Mouse (Mus musculus) midbrain, embryonic 12.5 days (tissue): ENCODE measurements around the gene Mras. TPM values are rescaled to one million over a fixed set of nuclear protein-coding genes. Genes with fewer than 3 reads are reported as not detected.

Source experiments
- ATAC-seq: fragments of 200-750 bp; cut with Nextera tagmentation; 2 replicates; pipeline ENCODE4 v1.8.0; 2017; ENCODE audit warnings: low read depth, moderate TSS enrichment, moderate library complexity; ENCODE audit not compliant: low FRiP score
- H3K27ac ChIP-seq: fragments of 300-500 bp; sonication (generic); replicated peaks from 2 replicates; pipeline ENCODE4 v1.5.1; 2016; ENCODE audit warnings: mild to moderate bottlenecking
- H3K27me3 ChIP-seq: fragments of 300-500 bp; sonication (generic); 2 replicates; pipeline ENCODE4 v1.6.1; 2016; ENCODE audit warnings: mild to moderate bottlenecking
- H3K36me3 ChIP-seq: fragments of 300-500 bp; sonication (generic); 2 replicates; pipeline ENCODE4 v1.6.1; 2016
- H3K4me1 ChIP-seq: fragments of 300-500 bp; sonication (generic); 2 replicates; pipeline ENCODE4 v1.6.1; 2016
- H3K4me2 ChIP-seq: fragments of 300-500 bp; sonication (generic); replicated peaks from 2 replicates; pipeline ENCODE4 v1.6.1; 2016; ENCODE audit warnings: mild to moderate bottlenecking, moderate library complexity
- H3K4me3 ChIP-seq: fragments of 300-500 bp; sonication (generic); 2 replicates; pipeline ENCODE4 v1.5.1; 2016; ENCODE audit warnings: mild to moderate bottlenecking
- H3K9ac ChIP-seq: fragments of 300-500 bp; sonication (generic); replicated peaks from 2 replicates; pipeline ENCODE4 v1.6.1; 2016; ENCODE audit warnings: mild to moderate bottlenecking, moderate library complexity
- H3K9me3 ChIP-seq: fragments of 300-500 bp; sonication (generic); 2 replicates; pipeline ENCODE4 v1.6.1; 2016; ENCODE audit warnings: mild to moderate bottlenecking
- WGBS: fragments of 180-500 bp; shearing (Covaris S2); methylation state at CpG from one replicate; pipeline ENCODE4 v1.1.7; 2016; 5-methylcytosine and 5-hydroxymethylcytosine counted together
- polyA plus RNA-seq: library from polyadenylated mRNA; unstranded; fragments of >200 nt; fragmentation: Nextera tagmentation; extraction: Ambion mirVana; gene quantifications from 2 replicates; pipeline ENCODE4 v1.2.1, GENCODE M21; 2016

Mras gene
- polyA plus RNA-seq, 1 experiment from 2014 or later, result 24.7 TPM

- no peaks in the 10 kb centered on the region for H3K27me3 ChIP-seq
- WGBS, result 46% methylated on average over 12 of the region's 12 CpGs
- H3K4me1 ChIP-seq, result no peaks in the 10 kb centered on the region
- H3K9ac ChIP-seq, result no peak overlapping the region
- H3K4me3 ChIP-seq, result no peak overlapping the region
- H3K36me3 ChIP-seq, result no peaks in the 10 kb centered on the region
- H3K9me3 ChIP-seq, result no peaks in the 10 kb centered on the region
- no peak for ATAC-seq
- H3K4me2 ChIP-seq, result no peak overlapping the region
- no peak overlapping the region for H3K27ac ChIP-seq
Observed at GRCm38 (mm10) chr9:99458529-99459208, 21.5 kb upstream of the Mras start.

DNA sequence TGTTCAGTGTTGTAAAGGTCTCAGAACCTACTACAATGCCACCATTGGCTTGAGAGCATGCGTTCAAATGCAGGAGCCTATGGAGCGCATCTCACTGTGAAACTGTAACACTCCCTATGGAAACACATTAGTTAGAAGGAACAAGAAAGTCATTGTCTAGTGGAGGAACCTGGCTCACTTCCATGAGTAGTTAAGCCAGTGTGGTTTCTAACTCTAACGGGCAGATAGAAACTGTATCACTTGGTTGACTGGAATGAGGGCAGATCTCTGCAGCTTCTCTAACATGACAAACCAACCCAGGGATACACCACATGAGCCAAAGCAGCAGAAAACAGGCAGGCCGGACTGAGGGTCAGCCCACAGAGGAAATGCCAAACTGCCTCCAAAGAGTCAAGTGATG lies 17.0 kb upstream of the Mras start:
- peaks cover 9% of the 10 kb centered on the region for H3K27me3 ChIP-seq
- no peak overlapping the region for H3K27ac ChIP-seq
- H3K4me2 ChIP-seq, result no peak overlapping the region
- H3K4me3 ChIP-seq, result no peak overlapping the region
- 0 out of 2 replicates have a peak, but pooled peaks cover 10% of the 10 kb centered on the region for H3K4me1 ChIP-seq
- 86% methylated on average over 4 of the region's 4 CpGs for WGBS
- no peak for ATAC-seq
- H3K9me3 ChIP-seq, result no peaks in the 10 kb centered on the region
- no peak overlapping the region for H3K9ac ChIP-seq
- no peaks in the 10 kb centered on the region for H3K36me3 ChIP-seq

DNA sequence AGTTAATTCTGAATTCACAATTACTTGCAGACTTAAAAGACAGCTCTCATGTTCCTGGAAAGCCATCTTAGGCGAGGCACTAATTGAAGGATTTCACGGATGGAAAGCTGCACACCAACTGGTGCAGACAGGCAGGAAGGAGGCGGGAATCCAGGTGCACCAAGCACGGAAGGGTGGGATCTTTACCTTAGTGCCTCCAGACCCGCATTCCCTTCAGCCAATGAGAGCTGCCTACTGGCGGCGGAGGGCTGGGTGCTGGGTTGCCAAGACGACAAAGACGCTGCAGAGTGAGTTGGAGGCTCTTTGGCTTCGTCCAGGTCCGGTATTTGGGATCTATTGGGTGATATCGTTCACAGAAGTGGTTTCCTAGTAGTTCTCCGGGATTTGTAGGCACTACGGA lies 14.0 kb upstream of the Mras start, which contains the start of gene Nme9:
Nme9 (plus strand) TSS at position 315 of the 400 bp plus-strand sequence.
- no peak within 1 kb of the TSS for H3K4me3 ChIP-seq
- peaks cover 9% of the 10 kb centered on the region for H3K27me3 ChIP-seq
- no peak within 1 kb of the TSS for H3K27ac ChIP-seq
- H3K4me1 ChIP-seq, result 0 out of 2 replicates have a peak, but pooled peaks cover 10% of the 10 kb centered on the region
- WGBS, result 10% methylated on average over 14 of the region's 14 CpGs
- peak within 1 kb of the TSS; percentile 14 for H3K4me2 ChIP-seq
- H3K36me3 ChIP-seq, result no peaks in the 10 kb centered on the region
- H3K9ac ChIP-seq, result no peak within 1 kb of the TSS
- no peaks in the 10 kb centered on the region for H3K9me3 ChIP-seq
- ATAC-seq, result no peak

DNA sequence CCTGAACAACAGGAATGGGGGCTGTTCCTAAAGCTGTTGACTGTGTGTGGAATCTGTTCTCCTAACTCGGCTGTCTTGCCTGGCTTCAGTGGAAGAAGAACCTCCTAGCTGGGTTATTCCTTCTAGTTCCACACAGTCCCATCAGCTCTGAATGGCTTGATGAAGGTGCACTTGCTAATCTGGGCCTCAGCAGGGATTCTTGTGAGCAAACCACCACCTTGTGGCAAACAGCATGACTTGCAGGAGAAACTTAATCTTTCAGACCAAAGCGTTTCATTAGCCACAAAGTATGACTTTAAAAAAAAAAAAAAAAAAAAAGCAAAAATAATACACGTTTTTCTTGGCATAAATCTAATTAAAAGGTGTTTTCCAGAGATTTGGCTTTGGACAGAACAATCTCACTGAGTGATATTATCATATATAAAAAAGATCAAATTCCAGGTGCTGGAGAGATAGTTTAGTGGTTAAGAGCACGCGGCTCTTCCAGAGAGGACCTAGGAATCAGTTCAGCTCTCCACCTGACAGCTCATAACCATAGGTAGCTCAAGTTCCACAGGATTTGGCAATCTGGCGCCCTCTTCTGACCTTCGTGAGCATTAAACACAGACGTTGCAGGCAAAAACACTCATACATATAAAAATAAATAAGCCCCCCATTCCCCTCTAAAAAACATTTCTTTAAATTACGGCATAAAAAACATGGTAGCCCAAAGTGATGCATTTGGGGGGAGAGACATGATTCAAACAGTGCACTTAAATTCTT lies 12.9 kb upstream of the Mras start:
- H3K36me3 ChIP-seq, result no peaks in the 10 kb centered on the region
- H3K9ac ChIP-seq, result no peak overlapping the region
- no peak for ATAC-seq
- no peaks in the 10 kb centered on the region for H3K9me3 ChIP-seq
- H3K4me3 ChIP-seq, result no peak overlapping the region
- H3K27me3 ChIP-seq, result peaks cover 9% of the 10 kb centered on the region
- no peak overlapping the region for H3K27ac ChIP-seq
- 46% methylated on average over 9 of the region's 9 CpGs for WGBS
- 0 out of 2 replicates have a peak, but pooled peaks cover 10% of the 10 kb centered on the region for H3K4me1 ChIP-seq
- no peak overlapping the region for H3K4me2 ChIP-seq

DNA sequence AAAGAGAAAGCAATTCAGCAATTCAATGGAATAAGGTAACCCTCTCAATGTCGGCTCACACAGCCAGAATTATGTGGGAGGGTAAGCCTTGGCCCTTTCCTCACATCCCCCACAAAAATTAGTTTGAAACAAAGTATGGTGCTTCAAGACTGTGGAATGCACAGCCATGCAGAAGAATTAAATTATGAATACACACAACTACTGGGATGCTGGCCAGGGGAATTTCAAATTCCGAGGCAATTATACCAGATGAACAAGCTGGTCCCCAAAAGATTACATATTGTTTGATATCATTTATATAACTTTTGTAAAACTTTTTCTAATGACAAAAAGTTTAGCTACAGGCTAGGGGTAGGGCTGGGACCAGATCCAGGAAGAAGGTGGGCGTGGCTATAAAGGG lies 10.1 kb upstream of the Mras start:
- no peak overlapping the region for H3K4me3 ChIP-seq
- 81% methylated on average over 3 of the region's 3 CpGs for WGBS
- H3K9ac ChIP-seq, result no peak overlapping the region
- no peak overlapping the region for H3K4me2 ChIP-seq
- peaks cover 9% of the 10 kb centered on the region for H3K27me3 ChIP-seq
- no peaks in the 10 kb centered on the region for H3K9me3 ChIP-seq
- no peak overlapping the region for H3K27ac ChIP-seq
- no peaks in the 10 kb centered on the region for H3K36me3 ChIP-seq
- 0 out of 2 replicates have a peak, but pooled peaks cover 10% of the 10 kb centered on the region for H3K4me1 ChIP-seq
- ATAC-seq, result no peak

DNA sequence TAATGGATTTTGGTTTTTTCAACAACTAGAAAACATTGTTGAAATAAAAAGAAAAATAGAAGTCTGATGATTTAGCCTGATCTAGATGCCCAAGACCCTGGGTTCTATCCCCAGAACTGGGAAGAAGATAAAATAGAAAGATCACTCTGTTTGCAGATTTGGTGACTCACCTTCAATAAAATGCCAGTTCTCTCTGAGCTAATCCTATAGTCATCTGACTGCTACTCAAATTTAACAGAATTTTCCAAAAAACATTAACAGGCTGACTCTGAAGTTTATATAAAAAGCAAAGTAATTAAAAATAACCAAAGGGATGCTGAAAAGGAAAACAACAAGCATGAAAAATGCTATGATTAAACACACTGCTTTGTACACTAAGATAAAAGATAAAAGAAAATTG lies 9.1 kb upstream of the Mras start:
- Histone ChIP-seq H3K9me3 (no peaks in the 10 kb centered on the region), H3K4me3 (no peak overlapping the region), H3K4me1 (0 out of 2 replicates have a peak, but pooled peaks cover 7% of the 10 kb centered on the region), H3K4me2 (no peak overlapping the region), H3K27ac (no peak overlapping the region), H3K9ac (no peak overlapping the region), H3K27me3 (peaks cover 3% of the 10 kb centered on the region; the same call in 1 of the 2 replicates), H3K36me3 (no peaks in the 10 kb centered on the region)
- ATAC-seq, result no peak

- ATAC-seq, result peak; percentile 71
- H3K9ac ChIP-seq, result no peak overlapping the region
- WGBS, result 39% methylated on average over 8 of the region's 8 CpGs
Observed at GRCm38 (mm10) chr9:99444590-99445178, 7.5 kb upstream of the Mras start.

GRCm38 (mm10) chr9:99441647-99442433 lies 4.7 kb upstream of the Mras start:
- no peak for ATAC-seq
- no peak overlapping the region for H3K27ac ChIP-seq

More at GRCm38 (mm10) chr9:99444590-99445178, 7.5 kb upstream of the Mras start:
- H3K27me3 ChIP-seq, result no peaks in the 10 kb centered on the region
- no peak overlapping the region for H3K27ac ChIP-seq
- no peak overlapping the region for H3K4me3 ChIP-seq
- no peaks in the 10 kb centered on the region for H3K36me3 ChIP-seq
- H3K4me2 ChIP-seq, result no peak overlapping the region
- H3K4me1 ChIP-seq, result 0 out of 2 replicates have a peak, but pooled peaks cover 2% of the 10 kb centered on the region
- H3K9me3 ChIP-seq, result no peaks in the 10 kb centered on the region

GRCm38 (mm10) chr9:99440941-99441340 lies 3.8 kb upstream of the Mras start:
- ATAC-seq, result no peak

More at GRCm38 (mm10) chr9:99441647-99442433, 4.7 kb upstream of the Mras start:
- Histone ChIP-seq H3K9me3 (no peaks in the 10 kb centered on the region), H3K36me3 (no peaks in the 10 kb centered on the region), H3K9ac (no peak overlapping the region), H3K4me3 (no peak overlapping the region), H3K4me1 (peaks cover 6% of the 10 kb centered on the region), H3K4me2 (no peak overlapping the region), H3K27me3 (peaks cover 24% of the 10 kb centered on the region)
- 92% methylated on average over 4 of the region's 4 CpGs for WGBS

DNA sequence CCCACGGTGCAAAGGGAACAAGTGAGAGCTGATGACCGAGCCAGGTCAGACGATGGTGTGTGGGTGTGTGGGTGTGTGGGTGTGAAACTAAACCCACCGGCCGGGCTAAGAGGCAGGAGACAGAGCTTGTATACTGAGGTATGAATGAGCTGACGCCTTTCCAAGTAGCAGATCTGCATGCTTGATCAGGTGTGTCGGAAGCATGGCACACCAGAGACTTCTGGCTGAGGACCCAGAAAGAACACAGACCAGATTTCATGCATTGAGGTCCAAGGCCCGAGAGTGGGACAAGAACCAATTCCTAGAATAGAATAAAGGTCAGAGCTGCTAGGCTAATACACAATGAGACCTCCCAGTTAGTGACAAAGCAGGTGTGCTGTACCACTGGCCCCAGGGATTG lies 1.9 kb upstream of the Mras start:
- 83% methylated on average over 8 of the region's 8 CpGs for WGBS
- ATAC-seq, result no peak
- Histone ChIP-seq H3K4me1 (peaks cover 24% of the 10 kb centered on the region), H3K4me3 (no peak overlapping the region), H3K9ac (no peak overlapping the region), H3K9me3 (no peaks in the 10 kb centered on the region), H3K27ac (no peak overlapping the region), H3K27me3 (peaks cover 25% of the 10 kb centered on the region), H3K36me3 (no peaks in the 10 kb centered on the region), H3K4me2 (no peak overlapping the region)

More at GRCm38 (mm10) chr9:99440941-99441340, 3.8 kb upstream of the Mras start:
- no peaks in the 10 kb centered on the region for H3K36me3 ChIP-seq
- H3K4me2 ChIP-seq, result no peak overlapping the region
- H3K4me1 ChIP-seq, result peaks cover 6% of the 10 kb centered on the region
- no peak overlapping the region for H3K27ac ChIP-seq
- H3K9ac ChIP-seq, result no peak overlapping the region
- WGBS, result 84% methylated on average over 5 of the region's 5 CpGs
- peaks cover 25% of the 10 kb centered on the region for H3K27me3 ChIP-seq
- no peaks in the 10 kb centered on the region for H3K9me3 ChIP-seq
- H3K4me3 ChIP-seq, result no peak overlapping the region

- H3K4me1 ChIP-seq, result peaks cover 30% of the 10 kb centered on the region
- H3K9ac ChIP-seq, result no peak overlapping the region
- H3K4me2 ChIP-seq, result no peak overlapping the region
- WGBS, result 80% methylated on average over 12 of the region's 12 CpGs
- H3K27me3 ChIP-seq, result peaks cover 25% of the 10 kb centered on the region
- H3K36me3 ChIP-seq, result no peaks in the 10 kb centered on the region
- ATAC-seq, result no peak
- no peak overlapping the region for H3K4me3 ChIP-seq
- no peak overlapping the region for H3K27ac ChIP-seq
- H3K9me3 ChIP-seq, result no peaks in the 10 kb centered on the region
Observed at GRCm38 (mm10) chr9:99437781-99438565, 792 bp upstream of the Mras start.
